Mouse (Mus musculus) heart, adult 2 months (tissue): ENCODE measurements at regions not wholly inside any gene's neighbourhood (a gene's known extent, or its start where the extent isn't known, plus 50 kb on each side); places are given as distances from the start of the nearest gene placed in this dataset.

Experiments
- CTCF ChIP-seq: fragments of 200-600 bp; IDR thresholded peaks from 2 replicates; pipeline ENCODE4 v1.8.1; 2022; ENCODE audit warnings: antibody characterized with exemption, mild to moderate bottlenecking, moderate library complexity
- EP300 ChIP-seq: fragments of 200-500 bp; IDR thresholded peaks from 2 replicates; pipeline ENCODE4 v1.6.1; 2011; ENCODE audit warnings: low read depth, low read length, control low read depth; ENCODE audit not compliant: insufficient read depth
- POLR2A ChIP-seq: fragments of 200-500 bp; IDR thresholded peaks from 2 replicates; pipeline ENCODE4 v1.6.1; 2011; ENCODE audit warnings: mild to moderate bottlenecking, low read depth, low read length, control low read depth; ENCODE audit not compliant: insufficient read depth

GRCm38 (mm10) chr11:89178436-89178835, 104.8 kb downstream of the Gm525 start:
- no peak for TF ChIP-seq EP300
- no peak for TF ChIP-seq CTCF
- no peak for TF ChIP-seq POLR2A
